Mouse (Mus musculus): ENCODE measurements around the gene Cables2.

Cables2 gene

GRCm38 (mm10) chr2:180273394-180274244, at the start of gene Cables2:
Gene Cables2 (minus strand): TSS chr2:180273496.
- DNase-seq = peak; percentile 87 to 91

GRCm38 (mm10) chr2:180322674-180323355, 49.5 kb upstream of the Cables2 start:
- no peak for DNase-seq

- DNase-seq = no peak
Measured at GRCm38 (mm10) chr2:180320216-180320615, 46.9 kb upstream of the Cables2 start.

- no peak for DNase-seq
Measured at GRCm38 (mm10) chr2:180317591-180317990, 44.3 kb upstream of the Cables2 start.

GRCm38 (mm10) chr2:180314292-180314691, 41.0 kb upstream of the Cables2 start:
- no peak for DNase-seq

GRCm38 (mm10) chr2:180311147-180311546, 37.9 kb upstream of the Cables2 start:
- DNase-seq = no peak

- no peak for DNase-seq
Measured at GRCm38 (mm10) chr2:180307680-180308079, 34.4 kb upstream of the Cables2 start.

- DNase-seq = no peak
Measured at GRCm38 (mm10) chr2:180306423-180307168, 33.3 kb upstream of the Cables2 start.

- no peak for DNase-seq
Measured at GRCm38 (mm10) chr2:180306009-180306408, 32.7 kb upstream of the Cables2 start.

GRCm38 (mm10) chr2:180305490-180305889, 32.2 kb upstream of the Cables2 start:
- no peak for DNase-seq

- DNase-seq = no peak
Measured at GRCm38 (mm10) chr2:180304554-180304953, 31.3 kb upstream of the Cables2 start.

- no peak for DNase-seq
Measured at GRCm38 (mm10) chr2:180303468-180303867, 30.2 kb upstream of the Cables2 start.

GRCm38 (mm10) chr2:180302201-180302600, 28.9 kb upstream of the Cables2 start:
- no peak for DNase-seq

GRCm38 (mm10) chr2:180300771-180301170, 27.5 kb upstream of the Cables2 start:
- DNase-seq = no peak

- no peak for DNase-seq
Measured at GRCm38 (mm10) chr2:180300252-180300651, 27.0 kb upstream of the Cables2 start.

GRCm38 (mm10) chr2:180292906-180293305, 19.6 kb upstream of the Cables2 start:
- DNase-seq = no peak

- DNase-seq = no peak
Measured at GRCm38 (mm10) chr2:180292026-180292425, 18.7 kb upstream of the Cables2 start.

- no peak for DNase-seq
Measured at GRCm38 (mm10) chr2:180291566-180291965, 18.3 kb upstream of the Cables2 start.

GRCm38 (mm10) chr2:180290503-180290902, 17.2 kb upstream of the Cables2 start:
- DNase-seq = no peak

GRCm38 (mm10) chr2:180289440-180290108, 16.3 kb upstream of the Cables2 start, which contains the start of gene Rbbp8nl:
Gene Rbbp8nl (minus strand): TSS chr2:180289879.
- DNase-seq = no peak

- DNase-seq = no peak
Measured at GRCm38 (mm10) chr2:180288966-180289365, 15.7 kb upstream of the Cables2 start.

- no peak for DNase-seq
Measured at GRCm38 (mm10) chr2:180279321-180279720, 6.0 kb upstream of the Cables2 start.

Data from thymus, adult 18-20 months (tissue).